Mouse (Mus musculus): ENCODE measurements around the gene Xkr7.
A peak's percentile ranks its signal among the peaks of the same experiment; 100 is the strongest.

The Xkr7 gene

GRCm38 (mm10) chr2:153032973-153033372 is 1.3 kb downstream of the Xkr7 start:
- DNase-seq (ENCODE audit: low spot score): no peak

- no peak for DNase-seq (ENCODE audit: low spot score)
Observed at GRCm38 (mm10) chr2:153033545-153034230, 2.0 kb downstream of the Xkr7 start.

- no peak for DNase-seq (ENCODE audit: low spot score)
Observed at GRCm38 (mm10) chr2:153036690-153037089, 5.0 kb downstream of the Xkr7 start.

GRCm38 (mm10) chr2:153043886-153044285 is 12.2 kb downstream of the Xkr7 start:
- DNase-seq (ENCODE audit: low spot score): no peak

DNA sequence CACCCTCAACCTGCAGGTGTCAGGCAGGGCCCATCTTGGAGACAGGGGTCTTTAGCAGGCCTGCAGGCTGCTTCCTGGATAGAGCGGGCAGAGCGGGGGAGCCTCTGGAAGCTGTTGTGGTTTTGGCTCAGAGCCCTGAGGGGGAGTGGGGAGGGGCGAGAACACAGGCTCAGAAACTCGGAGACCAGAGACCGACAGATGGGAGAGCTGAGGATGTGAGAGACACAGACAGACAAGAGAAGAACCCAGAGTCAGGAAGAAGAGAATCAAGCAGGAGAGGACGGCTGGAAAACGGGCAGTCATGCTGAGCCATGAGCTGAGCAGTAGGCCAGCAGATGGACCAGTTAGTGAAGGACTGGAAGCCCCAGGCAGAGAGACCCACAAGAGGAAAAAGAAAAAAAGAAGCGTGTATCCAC is 14.2 kb downstream of the Xkr7 start:
- DNase-seq (ENCODE audit: low spot score): no peak

DNA sequence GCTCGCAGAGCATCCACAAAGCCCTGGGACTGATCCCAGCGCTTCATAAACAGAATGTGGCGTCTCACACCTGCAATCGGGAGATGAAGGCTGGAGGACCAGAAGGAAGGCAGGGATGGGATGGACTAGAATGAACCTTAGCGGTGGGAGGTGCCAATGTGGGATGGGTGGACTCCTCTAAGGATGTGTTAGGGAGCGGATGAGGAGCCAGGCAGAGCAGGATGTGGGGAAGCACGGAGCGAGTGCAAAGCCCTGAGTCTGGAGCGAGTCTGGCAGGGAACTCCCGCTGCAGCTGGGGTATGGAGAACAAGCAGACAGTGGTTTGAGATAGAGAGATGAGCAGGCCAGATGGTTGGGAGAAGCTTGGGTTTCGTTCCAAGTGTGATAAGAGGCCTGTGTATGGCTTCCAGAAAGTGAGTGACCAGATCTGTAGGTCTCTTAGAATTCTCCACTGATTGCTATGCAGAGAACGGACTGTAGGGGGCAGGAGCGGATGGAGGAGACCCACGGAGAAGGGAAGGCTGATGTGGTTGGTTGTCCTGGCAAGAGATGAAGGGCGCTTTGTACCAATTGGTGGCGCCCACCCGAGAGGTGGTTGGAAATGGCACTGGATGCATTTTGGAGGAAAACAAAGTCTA is 16.3 kb downstream of the Xkr7 start:
- DNase-seq (ENCODE audit: low spot score): peak; percentile 52

GRCm38 (mm10) chr2:153049288-153049996 is 17.8 kb downstream of the Xkr7 start:
- no peak for DNase-seq (ENCODE audit: low spot score)

- DNase-seq (ENCODE audit: low spot score): no peak
Observed at GRCm38 (mm10) chr2:153049997-153050358, 18.3 kb downstream of the Xkr7 start.

DNA sequence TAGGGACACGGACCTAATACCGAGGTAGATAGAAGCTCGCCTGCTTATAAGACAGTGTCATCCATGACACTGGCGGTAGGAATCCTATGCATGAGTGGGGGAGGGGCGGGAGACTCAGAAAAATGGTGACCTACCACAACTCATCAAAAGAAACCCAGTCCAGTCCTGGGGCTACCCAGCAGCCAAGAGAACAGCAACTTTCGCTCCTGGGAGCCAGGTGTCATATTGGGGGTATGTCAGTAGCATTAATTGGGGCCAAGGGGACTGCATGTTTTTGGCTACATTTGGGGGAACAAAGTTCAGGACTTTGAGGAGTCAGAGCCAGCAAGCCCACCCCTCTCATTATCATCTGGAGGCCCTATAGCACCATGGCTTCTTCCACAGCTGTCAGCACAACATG is 19.4 kb downstream of the Xkr7 start:
- DNase-seq (ENCODE audit: low spot score): no peak

DNA sequence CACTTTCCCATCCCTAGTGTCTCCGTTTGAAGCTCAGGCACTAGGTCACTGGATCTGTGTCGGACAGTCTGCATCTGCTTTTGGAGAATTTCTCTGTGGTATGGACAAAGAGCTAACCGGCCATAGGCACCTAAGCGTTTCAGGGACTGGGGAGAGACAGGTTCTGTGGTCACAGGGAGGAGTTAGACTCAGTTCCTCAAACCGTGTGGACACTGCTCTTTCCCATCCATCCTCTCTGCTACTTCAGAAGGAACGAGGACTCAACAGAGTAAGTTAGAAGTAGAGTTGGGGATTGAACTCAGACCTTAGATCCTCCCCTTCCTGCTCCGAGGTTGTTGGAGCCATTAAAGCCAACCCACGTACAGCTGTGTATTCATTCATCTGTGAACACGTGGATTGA is 19.9 kb downstream of the Xkr7 start:
- no peak for DNase-seq (ENCODE audit: low spot score)

DNA sequence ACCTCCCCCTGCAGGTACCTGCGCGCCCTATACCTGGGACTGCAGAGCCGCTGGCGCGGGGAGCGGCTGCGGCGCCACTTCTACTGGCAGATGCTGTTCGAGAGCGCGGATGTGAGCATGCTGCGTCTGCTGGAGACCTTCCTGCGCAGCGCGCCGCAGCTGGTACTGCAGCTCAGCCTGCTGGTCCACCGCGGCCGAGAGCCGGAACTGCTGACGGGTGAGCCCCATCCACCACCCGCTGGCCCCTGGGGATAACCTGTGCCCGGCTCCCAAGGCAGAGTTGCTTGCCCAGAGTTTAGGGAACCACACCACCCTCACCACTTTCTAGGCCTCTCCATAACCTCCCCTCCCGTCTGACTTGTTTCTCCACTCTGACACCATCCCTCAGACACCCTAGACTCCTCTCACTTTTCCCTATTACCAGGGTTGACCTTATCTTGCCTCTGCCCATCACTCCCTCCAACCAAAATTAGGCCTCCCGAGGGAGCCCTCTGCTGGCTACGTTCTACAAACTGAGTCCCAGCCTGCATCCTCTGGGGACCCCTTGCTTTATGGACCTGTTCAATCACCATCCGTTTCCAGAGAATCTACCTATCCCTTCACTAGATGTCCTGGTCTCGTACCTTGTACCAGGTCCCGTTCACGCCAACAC is 21.2 kb downstream of the Xkr7 start:
- DNase-seq (ENCODE audit: low spot score): no peak

DNA sequence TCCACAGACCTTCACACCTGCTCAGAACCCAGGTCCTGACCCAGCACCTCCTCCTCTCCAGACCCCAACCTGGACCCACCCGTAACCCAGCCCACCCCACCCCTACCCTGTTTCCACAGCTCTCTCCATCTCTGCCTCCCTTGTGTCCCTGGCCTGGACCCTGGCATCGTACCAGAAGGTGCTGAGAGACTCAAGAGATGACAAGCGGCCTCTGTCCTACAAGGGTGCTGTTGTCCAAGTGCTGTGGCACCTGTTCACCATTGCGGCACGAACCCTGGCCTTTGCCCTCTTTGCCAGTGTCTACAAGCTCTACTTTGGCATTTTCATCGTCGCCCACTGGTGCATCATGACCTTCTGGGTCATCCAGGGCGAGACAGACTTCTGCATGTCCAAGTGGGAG is 22.2 kb downstream of the Xkr7 start:
- no peak for DNase-seq (ENCODE audit: low spot score)

DNA sequence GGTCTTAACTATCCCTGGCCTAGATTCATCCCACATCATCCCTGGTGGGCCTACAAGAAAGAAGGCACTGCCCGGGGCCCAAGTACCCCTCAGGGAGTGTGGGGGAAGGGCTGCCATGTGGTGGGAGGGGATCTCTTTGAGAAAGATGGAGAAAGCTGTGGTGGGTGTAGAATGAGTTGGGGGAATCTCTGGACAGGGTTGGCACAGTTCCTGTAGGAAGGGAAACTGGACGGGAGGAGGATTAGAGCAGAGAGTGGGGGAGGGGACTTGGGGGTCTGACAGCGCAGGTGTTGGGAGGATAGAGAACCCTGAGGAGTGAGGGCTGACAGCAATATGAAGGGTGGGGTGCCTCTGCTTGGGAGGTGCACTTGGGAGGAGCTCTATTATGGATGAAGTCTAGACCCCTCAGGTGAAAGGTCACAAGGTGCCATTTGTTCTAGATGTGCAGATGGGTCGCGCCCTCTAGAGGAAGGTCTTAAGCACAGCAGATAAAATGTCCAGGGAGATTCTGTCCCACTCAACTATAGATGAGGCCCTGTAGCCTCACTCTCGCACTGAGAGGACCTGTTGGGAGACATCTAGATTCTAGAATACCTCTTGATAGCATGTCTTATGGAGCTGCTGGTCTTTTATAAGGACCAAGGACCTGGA is 23.7 kb downstream of the Xkr7 start:
- no peak for DNase-seq (ENCODE audit: low spot score)

- no peak for DNase-seq (ENCODE audit: low spot score)
Observed at GRCm38 (mm10) chr2:153058365-153058764, 26.7 kb downstream of the Xkr7 start.

DNA sequence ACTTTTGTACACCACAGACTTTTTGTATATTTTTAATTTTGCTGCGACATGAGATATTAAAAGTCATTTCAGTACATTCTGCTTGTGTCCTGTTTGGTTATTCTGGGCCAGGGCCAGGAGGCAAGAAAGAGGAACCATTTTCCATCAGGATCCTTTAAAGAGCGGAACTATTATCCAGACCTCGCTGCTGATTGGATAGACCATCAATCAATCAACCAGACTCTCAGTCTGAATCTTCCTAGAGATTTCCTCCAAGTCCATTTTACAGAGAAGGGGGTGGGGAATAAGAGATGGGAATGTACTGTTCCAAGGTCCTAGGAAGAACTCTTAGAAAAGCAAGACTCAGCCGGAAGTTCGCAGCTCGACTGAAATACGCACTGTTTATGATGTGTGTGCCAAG is 28.6 kb downstream of the Xkr7 start:
- DNase-seq (ENCODE audit: low spot score): no peak

GRCm38 (mm10) chr2:153063394-153063793 is 31.7 kb downstream of the Xkr7 start:
- DNase-seq (ENCODE audit: low spot score): no peak

GRCm38 (mm10) chr2:153064190-153064970 is 32.7 kb downstream of the Xkr7 start:
- DNase-seq (ENCODE audit: low spot score): no peak

- no peak for DNase-seq (ENCODE audit: low spot score)
Observed at GRCm38 (mm10) chr2:153065747-153066508, 34.3 kb downstream of the Xkr7 start, which contains the start of gene Ccm2l. Gene Ccm2l (plus strand): TSS chr2:153065955.

GRCm38 (mm10) chr2:153066991-153067390 is 35.3 kb downstream of the Xkr7 start:
- DNase-seq (ENCODE audit: low spot score): no peak

DNA sequence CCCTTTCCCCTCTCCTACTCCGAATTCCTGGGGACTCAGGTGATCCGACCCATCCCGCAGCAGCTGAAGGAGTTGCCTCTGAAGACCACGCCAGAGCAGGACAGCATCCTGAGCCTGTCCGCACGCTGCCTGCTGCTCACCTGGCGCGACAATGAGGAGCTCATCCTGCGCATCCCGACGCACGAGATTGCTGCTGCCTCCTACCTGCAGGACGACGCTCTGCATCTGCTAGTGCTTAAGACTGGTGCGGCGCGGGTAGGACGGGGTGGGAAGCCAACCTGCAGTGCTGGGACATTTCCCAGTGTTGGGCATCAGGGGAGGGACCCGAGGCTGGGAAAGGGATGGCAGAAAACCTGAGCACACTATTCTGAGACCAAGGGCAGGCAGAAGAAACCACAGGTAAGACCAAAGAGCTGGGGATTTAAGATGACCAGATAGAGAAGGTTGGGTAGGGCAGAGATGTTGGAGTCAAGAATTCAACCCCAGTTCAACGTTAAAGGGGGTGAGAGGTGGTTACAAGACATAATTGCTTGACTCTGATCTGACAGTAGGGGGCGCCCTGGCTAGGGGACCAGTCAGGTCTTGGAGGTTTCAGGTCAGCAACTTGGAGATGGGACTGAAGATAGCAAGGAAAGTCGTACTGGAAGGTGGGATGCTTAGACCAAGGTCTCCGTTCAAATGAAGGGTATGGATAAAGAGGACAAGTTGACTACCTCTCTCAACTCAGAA is 39.3 kb downstream of the Xkr7 start:
- no peak for DNase-seq (ENCODE audit: low spot score)

All from urinary bladder, postnatal 14 days (tissue).